Comparison of ENCODE assay signal across 8 mouse cellular contexts in genomic region chr8:6572066-6572665, GRCm38 (mm10).
DNase-seq lines count a peak whose midpoint lies in the region; ATAC-seq and TF ChIP-seq lines count a peak whose summit lies in the region.

No protein-coding gene starts in this region.

- no peaks in the 10 kb centered on the region for H3K27me3 ChIP-seq in heart, adult 2 months (ENCODE audit: control insufficient read depth, insufficient read depth, low read length)
- H3K27me3 ChIP-seq in heart, embryonic 11.5 days (ENCODE audit: control insufficient read depth, insufficient read depth, low read length), result no peaks in the 10 kb centered on the region
- H3K27me3 ChIP-seq in intestine, embryonic 15.5 days (replicated peaks), result no peaks in the 10 kb centered on the region
- no peaks in the 10 kb centered on the region for H3K27me3 ChIP-seq in midbrain, embryonic 15.5 days (replicated peaks)

- H3K4me1 ChIP-seq in heart, adult 2 months (ENCODE audit: control insufficient read depth, insufficient read depth, low read length), result no peaks in the 10 kb centered on the region; the same call in 1 of the 2 replicates
- H3K4me1 ChIP-seq in heart, embryonic 11.5 days (ENCODE audit: control insufficient read depth, insufficient read depth, low read length), result no peaks in the 10 kb centered on the region
- H3K4me1 ChIP-seq in intestine, embryonic 15.5 days (replicated peaks), result no peaks in the 10 kb centered on the region
- no peaks in the 10 kb centered on the region for H3K4me1 ChIP-seq in midbrain, embryonic 15.5 days

- TF ChIP-seq CTCF in heart, adult 2 months (IDR thresholded peaks at IDR 0.05), result peak; percentile 79
- TF ChIP-seq CTCF in gastrocnemius, adult 2 months (IDR thresholded peaks at IDR 0.05), result peak; percentile 78

- no peak overlapping the region for H3K9ac ChIP-seq in heart, adult 2 months (ENCODE audit: low read depth, low read length)
- H3K9ac ChIP-seq in heart, embryonic 11.5 days (ENCODE audit: low read depth, low read length), result no peak overlapping the region
- H3K9ac ChIP-seq in intestine, embryonic 15.5 days, result no peak overlapping the region
- no peak overlapping the region for H3K9ac ChIP-seq in midbrain, embryonic 15.5 days

- no peak for ATAC-seq in heart, embryonic 11.5 days (replicated peaks; ENCODE audit: insufficient number of reproducible peaks, low FRiP score, low TSS enrichment)
- peak; percentile 71 for ATAC-seq in intestine, embryonic 15.5 days
- peak; percentile 82 for ATAC-seq in midbrain, embryonic 15.5 days (replicated peaks)

- H3K9me3 ChIP-seq in heart, embryonic 11.5 days (replicated peaks; ENCODE audit: control insufficient read depth, low read length), result no peaks in the 10 kb centered on the region
- no peaks in the 10 kb centered on the region for H3K9me3 ChIP-seq in intestine, embryonic 15.5 days
- H3K9me3 ChIP-seq in midbrain, embryonic 15.5 days, result no peaks in the 10 kb centered on the region

- H3K27ac ChIP-seq in heart, adult 2 months, result no peak overlapping the region
- H3K27ac ChIP-seq in heart, embryonic 11.5 days (ENCODE audit: low read depth, low read length), result no peak overlapping the region
- no peak overlapping the region for H3K27ac ChIP-seq in gastrocnemius, adult 2 months
- H3K27ac ChIP-seq in intestine, embryonic 15.5 days, result no peak overlapping the region
- no peak overlapping the region for H3K27ac ChIP-seq in midbrain, embryonic 15.5 days

- H3K36me3 ChIP-seq in heart, adult 2 months (ENCODE audit: control insufficient read depth, insufficient read depth, low read length), result no peaks in the 10 kb centered on the region
- H3K36me3 ChIP-seq in heart, embryonic 11.5 days (ENCODE audit: control insufficient read depth, insufficient read depth, low read length), result no peaks in the 10 kb centered on the region
- H3K36me3 ChIP-seq in intestine, embryonic 15.5 days, result no peaks in the 10 kb centered on the region
- no peaks in the 10 kb centered on the region for H3K36me3 ChIP-seq in midbrain, embryonic 15.5 days (replicated peaks)

- intact Hi-C loops in heart, adult 2 months (cut with DNase I), result no loop called here
- intact Hi-C loops in gastrocnemius, adult 2 months (cut with DNase I), result no loop called here
- intact Hi-C loops in left cerebral cortex, postnatal 14 days (cut with DNase I), result no loop called here

- DNase-seq in heart, adult 2 months, result peak; percentile 48 to 77
- DNase-seq in cerebellum, postnatal 25 days, result peak; percentile 86 to 89
- DNase-seq in gastrocnemius, adult 2 months, result peak; percentile 70
- DNase-seq in left cerebral cortex, postnatal 14 days (ENCODE audit: low spot score in 2 of 2), result peak; percentile 86 to 93
- DNase-seq in spleen, postnatal 4 days (ENCODE audit: low spot score in 2 of 2), result peak; percentile 51 to 84

- no peak for TF ChIP-seq POLR2A in heart, adult 2 months (IDR thresholded peaks at IDR 0.05; ENCODE audit: insufficient read depth, low read depth, low read length)

- no peaks in the 10 kb centered on the region for H3K79me2 ChIP-seq in heart, adult 2 months (replicated peaks; ENCODE audit: control insufficient read depth, insufficient read depth, low read length)

- TF ChIP-seq EP300 in heart, adult 2 months (IDR thresholded peaks at IDR 0.05; ENCODE audit: insufficient read depth, low read depth, low read length), result no peak

- H3K4me3 ChIP-seq in heart, adult 2 months, result no peak overlapping the region
- H3K4me3 ChIP-seq in heart, embryonic 11.5 days (ENCODE audit: low read depth, low read length), result no peak overlapping the region
- H3K4me3 ChIP-seq in gastrocnemius, adult 2 months, result peak overlapping the region; percentile 23; the same call in 1 of the 2 replicates
- no peak overlapping the region for H3K4me3 ChIP-seq in intestine, embryonic 15.5 days (replicated peaks)
- no peak overlapping the region for H3K4me3 ChIP-seq in midbrain, embryonic 15.5 days

- WGBS in heart, adult 2 months, result 20% methylated on average over 9 of the region's 9 CpGs
- 30% methylated on average over 9 of the region's 9 CpGs for WGBS in heart, embryonic 11.5 days (ENCODE audit: insufficient replicate concordance)
- WGBS in intestine, embryonic 15.5 days, result 25% methylated on average over 9 of the region's 9 CpGs
- 38% methylated on average over 9 of the region's 9 CpGs for WGBS in midbrain, embryonic 15.5 days

- no peak overlapping the region for H3K4me2 ChIP-seq in heart, embryonic 11.5 days
- no peak overlapping the region for H3K4me2 ChIP-seq in intestine, embryonic 15.5 days (replicated peaks)
- no peak overlapping the region for H3K4me2 ChIP-seq in midbrain, embryonic 15.5 days
